Mouse (Mus musculus): ENCODE measurements around the gene Jade2.
A peak's percentile ranks its signal among the peaks of the same experiment; 100 is the strongest.

The Jade2 gene

GRCm38 (mm10) chr11:51857818-51858527, 520 bp upstream of the Jade2 start:
- DNase-seq (ENCODE audit: extremely low read depth, low read depth, low spot score) = no peak

DNA sequence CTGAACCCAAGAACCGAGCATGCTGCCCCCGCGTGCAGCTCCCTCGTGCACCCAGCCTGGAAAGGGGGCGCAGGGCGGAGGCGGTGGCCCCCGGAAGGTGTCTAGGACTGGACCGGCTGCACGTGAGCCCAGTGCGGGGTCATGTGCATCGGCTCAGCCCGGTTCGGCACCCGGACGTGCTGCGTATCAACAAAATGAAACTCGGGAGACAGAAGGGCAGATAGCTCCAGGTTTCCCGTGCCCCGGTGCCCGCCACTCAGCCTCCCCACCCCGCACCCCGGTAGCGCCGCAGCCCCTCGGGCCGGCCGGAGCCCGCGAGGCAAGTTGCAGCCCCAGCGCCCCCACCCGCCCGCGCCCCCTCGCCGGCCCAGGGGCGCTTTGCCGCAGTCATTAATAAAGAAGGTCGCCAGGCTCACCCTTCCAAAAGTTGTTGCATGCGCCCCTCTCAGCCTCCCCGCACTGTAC, 805 bp downstream of the Jade2 start:
- DNase-seq (ENCODE audit: extremely low read depth, low read depth, low spot score) = no peak

- peak; percentile 68 for DNase-seq (ENCODE audit: extremely low read depth, low read depth, low spot score)
Measured at GRCm38 (mm10) chr11:51855818-51856615, 1.4 kb downstream of the Jade2 start.

DNA sequence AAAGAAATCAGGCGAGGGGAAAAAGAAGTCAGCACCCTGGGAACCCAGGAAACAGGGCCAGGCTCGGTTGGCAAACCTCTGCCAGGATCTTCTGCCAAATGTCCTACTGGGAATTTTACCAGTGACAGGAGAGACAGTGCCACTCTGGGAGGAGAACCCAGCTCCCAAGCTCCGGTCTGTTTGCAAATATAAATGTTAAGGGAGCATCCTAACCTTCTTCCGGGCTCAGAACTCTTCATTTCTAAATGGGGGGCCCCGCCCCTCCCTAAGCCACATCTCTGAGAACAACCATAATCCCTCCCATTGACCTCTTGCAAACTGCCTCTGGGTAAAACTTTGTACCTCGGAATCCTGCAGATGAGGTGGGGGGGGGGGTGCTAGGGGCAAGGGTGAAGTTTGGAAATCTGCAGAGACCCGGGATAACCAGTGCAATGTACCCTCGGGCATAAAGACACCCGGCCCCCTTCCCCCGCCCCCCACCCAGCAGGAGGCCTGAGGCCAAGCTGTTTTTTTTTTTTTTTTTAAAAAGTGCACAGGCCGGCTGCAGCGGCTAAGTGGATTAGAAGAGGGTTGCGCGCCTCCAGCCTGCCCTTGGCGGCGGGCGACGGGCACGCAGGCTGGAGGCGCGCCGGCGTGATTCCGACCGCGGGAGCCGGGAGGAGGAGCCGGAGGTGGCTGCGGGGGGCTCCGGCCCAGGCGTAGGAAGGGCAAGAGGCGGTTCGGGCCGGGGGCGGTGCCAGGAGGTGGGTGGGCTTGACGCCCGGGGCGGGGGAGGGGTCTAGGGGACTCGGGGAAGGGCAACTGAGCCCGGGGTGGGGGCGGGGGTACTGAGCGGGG, 2.3 kb downstream of the Jade2 start:
- no peak for DNase-seq (ENCODE audit: extremely low read depth, low read depth, low spot score)

DNA sequence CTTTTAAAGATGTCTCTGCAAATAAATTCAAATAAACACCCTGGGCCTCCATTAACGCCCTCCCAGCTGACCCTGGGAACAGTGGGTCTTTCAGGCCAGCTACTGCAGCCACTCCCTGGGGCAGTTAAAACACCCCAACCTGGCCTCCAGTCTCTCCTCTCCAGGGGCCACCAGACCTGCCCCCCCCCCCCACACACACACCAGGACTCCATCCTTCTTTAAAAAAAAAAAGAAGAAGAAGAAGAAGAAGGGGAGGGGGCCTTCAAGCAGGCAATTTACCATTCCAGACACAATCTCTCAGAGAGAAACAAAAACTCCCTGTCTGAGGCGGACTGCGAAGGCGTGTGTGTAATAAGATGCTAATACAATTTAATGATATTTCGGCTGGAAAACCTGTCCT, 4.9 kb downstream of the Jade2 start:
- no peak for DNase-seq (ENCODE audit: extremely low read depth, low read depth, low spot score)

- DNase-seq (ENCODE audit: extremely low read depth, low read depth, low spot score) = peak; percentile 80
Measured at GRCm38 (mm10) chr11:51852091-51852521, 5.3 kb downstream of the Jade2 start.

- DNase-seq (ENCODE audit: extremely low read depth, low read depth, low spot score) = peak; percentile 80
Measured at GRCm38 (mm10) chr11:51850741-51851330, 6.6 kb downstream of the Jade2 start.

DNA sequence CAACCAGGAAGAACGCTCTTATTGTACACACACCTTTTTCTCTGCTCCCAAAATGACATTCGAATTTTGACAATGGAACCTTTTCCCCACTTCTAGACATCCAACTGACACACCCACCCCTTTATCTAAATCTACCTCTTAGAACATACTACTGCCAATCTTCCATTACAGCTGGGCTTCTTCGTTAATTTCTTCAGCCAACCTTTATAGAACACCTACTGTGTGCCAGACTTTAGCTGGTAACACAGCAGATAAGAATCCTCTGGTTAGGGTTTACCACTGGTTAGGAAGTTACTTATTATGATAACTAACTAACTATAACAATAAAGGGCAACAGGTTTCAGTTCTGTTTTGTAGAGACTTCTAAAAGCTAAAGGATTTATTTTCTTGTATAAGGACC, 9.1 kb downstream of the Jade2 start:
- no peak for DNase-seq (ENCODE audit: extremely low read depth, low read depth, low spot score)

- DNase-seq (ENCODE audit: extremely low read depth, low read depth, low spot score) = no peak
Measured at GRCm38 (mm10) chr11:51847902-51848301, 9.6 kb downstream of the Jade2 start.

- no peak for DNase-seq (ENCODE audit: extremely low read depth, low read depth, low spot score)
Measured at GRCm38 (mm10) chr11:51845981-51846883, 11.2 kb downstream of the Jade2 start.

- DNase-seq (ENCODE audit: extremely low read depth, low read depth, low spot score) = no peak
Measured at GRCm38 (mm10) chr11:51844529-51845098, 12.8 kb downstream of the Jade2 start.

DNA sequence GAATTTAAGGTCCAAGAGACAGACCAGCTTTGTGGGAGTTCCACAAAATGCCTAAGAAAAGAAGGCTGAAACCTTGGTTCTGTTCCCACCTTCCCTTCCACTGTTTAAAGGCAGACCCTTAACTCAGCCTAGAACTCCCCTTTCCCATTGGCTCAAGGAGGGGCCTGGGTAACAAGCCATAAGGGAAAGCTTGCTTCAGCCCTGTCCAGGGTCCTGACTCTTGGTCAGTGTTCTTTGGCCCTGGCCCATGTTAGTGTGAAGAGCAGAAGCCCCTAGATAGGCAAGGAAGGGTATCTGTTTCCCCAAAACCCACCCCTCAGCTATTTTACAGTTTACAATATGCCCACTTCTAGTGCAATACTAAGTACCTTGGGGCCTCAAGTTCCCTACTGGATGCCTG, 13.6 kb downstream of the Jade2 start:
- no peak for DNase-seq (ENCODE audit: extremely low read depth, low read depth, low spot score)

DNA sequence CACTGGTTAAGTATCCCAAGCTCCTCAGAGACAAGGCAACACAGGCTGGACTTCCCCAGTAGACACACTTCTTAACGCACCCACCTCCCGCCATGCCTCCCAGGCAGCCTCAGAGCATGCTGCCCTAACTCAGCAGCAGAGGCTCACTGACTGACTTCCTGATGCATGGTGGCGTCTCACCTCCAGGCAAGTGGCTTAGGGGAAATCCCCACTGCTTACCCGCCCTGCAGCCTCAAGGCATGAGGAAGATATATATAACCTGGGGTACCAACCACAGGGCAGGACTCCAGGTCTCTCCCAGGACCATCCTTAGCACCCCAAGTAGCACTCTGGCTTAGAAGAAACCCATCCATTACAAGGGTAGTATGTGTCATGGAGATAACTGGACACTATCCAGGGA, 14.3 kb downstream of the Jade2 start:
- DNase-seq (ENCODE audit: extremely low read depth, low read depth, low spot score) = no peak

DNA sequence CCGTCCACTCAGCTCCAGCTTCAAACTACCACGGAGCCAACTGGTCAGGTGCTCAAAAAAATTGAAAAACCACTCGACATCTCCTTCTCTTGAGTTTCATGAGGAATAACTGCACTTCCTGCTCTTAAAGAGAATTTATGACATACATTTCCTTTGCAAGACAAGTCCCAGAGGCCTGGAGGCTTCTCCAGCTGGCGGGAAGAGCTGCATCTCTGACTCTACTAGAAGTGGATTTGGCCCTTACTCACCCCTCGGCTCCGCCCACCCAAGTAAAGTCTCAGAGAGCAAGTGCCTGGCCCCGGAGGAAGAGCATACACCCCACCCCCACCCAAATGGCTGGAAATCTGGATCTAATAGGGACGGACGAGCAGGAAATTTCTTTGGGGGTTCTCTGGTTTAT, 16.3 kb downstream of the Jade2 start:
- no peak for DNase-seq (ENCODE audit: extremely low read depth, low read depth, low spot score)

DNA sequence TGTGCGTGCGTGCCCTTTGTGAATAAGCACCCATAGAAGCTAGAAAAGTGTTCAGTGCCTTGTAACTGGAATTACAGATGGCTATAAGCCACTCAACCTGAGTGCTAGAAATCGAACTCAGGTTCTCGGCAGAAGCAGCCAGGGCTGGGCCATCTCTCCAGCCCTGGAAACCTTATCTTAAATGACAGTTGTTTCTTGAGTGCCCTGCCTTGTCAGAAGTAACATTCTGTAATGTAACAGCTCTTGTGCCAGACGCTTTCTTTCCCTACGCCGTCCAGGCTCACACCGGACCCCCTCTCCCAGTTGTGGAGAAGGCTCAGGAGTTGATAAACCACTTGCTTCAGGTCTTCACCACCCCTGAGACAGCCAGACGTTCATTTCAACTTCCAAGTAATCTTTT, 16.8 kb downstream of the Jade2 start:
- no peak for DNase-seq (ENCODE audit: extremely low read depth, low read depth, low spot score)

DNA sequence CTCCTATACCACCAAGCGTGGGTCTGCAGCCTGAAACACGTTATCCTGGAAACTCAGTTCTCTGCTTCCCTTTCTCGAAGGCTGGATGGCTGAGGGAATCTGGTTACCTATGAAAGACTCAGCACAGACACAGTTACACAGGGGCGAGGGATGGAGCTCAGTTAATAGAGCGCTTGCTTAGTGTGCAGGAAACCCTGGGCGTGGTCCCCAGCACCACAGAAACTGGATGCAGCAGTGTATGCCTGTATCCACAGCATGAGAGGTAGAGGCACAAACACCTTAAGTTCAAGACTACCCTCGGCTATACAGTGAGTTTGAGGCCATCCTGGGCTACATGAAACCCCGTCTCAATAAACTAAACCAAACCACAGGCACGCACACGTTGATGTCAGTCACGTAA, 17.5 kb downstream of the Jade2 start:
- DNase-seq (ENCODE audit: extremely low read depth, low read depth, low spot score) = no peak

DNA sequence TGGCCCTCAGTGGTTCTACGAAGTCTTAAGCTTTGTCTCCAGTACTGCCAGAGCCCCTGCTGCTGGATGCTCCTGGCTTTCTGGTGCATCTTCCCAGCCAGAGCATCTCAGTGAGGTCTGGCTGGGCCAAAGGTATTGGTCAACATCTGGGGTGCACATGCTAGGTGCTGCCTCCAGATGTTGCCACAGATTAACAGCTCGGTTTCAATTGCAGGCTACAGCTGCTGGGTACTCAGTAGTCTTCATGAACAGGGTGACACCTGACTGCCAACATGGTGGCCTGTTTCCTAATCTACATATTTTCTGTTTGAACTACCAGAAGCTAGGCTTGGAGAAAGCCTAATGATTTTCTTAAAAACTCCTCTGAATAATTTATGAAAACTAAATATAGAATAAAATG, 18.3 kb downstream of the Jade2 start:
- DNase-seq (ENCODE audit: extremely low read depth, low read depth, low spot score) = no peak

- no peak for DNase-seq (ENCODE audit: extremely low read depth, low read depth, low spot score)
Measured at GRCm38 (mm10) chr11:51837164-51838153, 20.0 kb downstream of the Jade2 start.

Data from fat pad, adult 2 months (tissue).